Mouse (Mus musculus) midbrain, embryonic 16.5 days (tissue): ENCODE results near the gene Gm3448. TPM values are rescaled to one million over a fixed set of nuclear protein-coding genes. Genes with fewer than 3 reads are reported as not detected.
"Not testable (repeated sequence)": the region's sequence is repeated elsewhere in the genome, so short reads cannot be mapped to it uniquely, and the experiment has no call there.

ENCODE experiments used
- ATAC-seq: fragments of 200-750 bp; cut with Nextera tagmentation; 2 replicates; pipeline ENCODE4 v1.8.0; 2017; ENCODE audit warnings: moderate TSS enrichment
- H3K27ac ChIP-seq: fragments of 300-500 bp; sonication (generic); 2 replicates; pipeline ENCODE4 v1.5.1; 2014; ENCODE audit warnings: mild to moderate bottlenecking, low read length, mixed read lengths
- H3K27me3 ChIP-seq: fragments of 300-500 bp; sonication (generic); 2 replicates; pipeline ENCODE4 v1.6.1; 2014; ENCODE audit warnings: low read depth, low read length, mixed read lengths; ENCODE audit not compliant: control insufficient read depth, insufficient read depth
- H3K36me3 ChIP-seq: fragments of 300-500 bp; sonication (generic); 2 replicates; pipeline ENCODE4 v1.6.1; 2014; ENCODE audit warnings: mild to moderate bottlenecking, low read length, moderate library complexity, mixed read lengths; ENCODE audit not compliant: control insufficient read depth, insufficient read depth
- H3K4me1 ChIP-seq: fragments of 300-500 bp; sonication (generic); 2 replicates; pipeline ENCODE4 v1.6.1; 2014; ENCODE audit warnings: mild to moderate bottlenecking, low read length, mixed read lengths; ENCODE audit not compliant: control insufficient read depth, insufficient read depth
- H3K4me2 ChIP-seq: fragments of 300-500 bp; sonication (generic); 2 replicates; pipeline ENCODE4 v1.6.1; 2014; ENCODE audit warnings: mild to moderate bottlenecking, low read length, mixed read lengths
- H3K4me3 ChIP-seq: fragments of 300-500 bp; sonication (generic); 2 replicates; pipeline ENCODE4 v1.5.1; 2014; ENCODE audit warnings: low read depth, mild to moderate bottlenecking, low read length, moderate library complexity, mixed read lengths
- H3K9ac ChIP-seq: fragments of 300-500 bp; sonication (generic); 2 replicates; pipeline ENCODE4 v1.6.1; 2014; ENCODE audit warnings: low read depth, low read length, mixed read lengths
- H3K9me3 ChIP-seq: fragments of 300-500 bp; sonication (generic); replicated peaks from 2 replicates; pipeline ENCODE4 v1.6.1; 2014; ENCODE audit warnings: mild to moderate bottlenecking, low read length, mixed read lengths; ENCODE audit not compliant: control insufficient read depth, poor library complexity, severe bottlenecking
- WGBS: fragments of 180-500 bp; shearing (Covaris S2); extraction: QIAGEN DNeasy Blood & Tissue Kit; methylation state at CpG from one replicate; pipeline ENCODE4 v1.1.7; 2014; 5-methylcytosine and 5-hydroxymethylcytosine counted together
- polyA plus RNA-seq: library from polyadenylated mRNA; unstranded; fragments of >200 nt; fragmentation: Nextera tagmentation; extraction: Ambion mirVana; gene quantifications from 2 replicates; pipeline ENCODE4 v1.2.1, GENCODE M21; 2015

Gm3448 gene
- polyA plus RNA-seq, 1 experiment from 2014 or later, result 4.7 TPM

DNA sequence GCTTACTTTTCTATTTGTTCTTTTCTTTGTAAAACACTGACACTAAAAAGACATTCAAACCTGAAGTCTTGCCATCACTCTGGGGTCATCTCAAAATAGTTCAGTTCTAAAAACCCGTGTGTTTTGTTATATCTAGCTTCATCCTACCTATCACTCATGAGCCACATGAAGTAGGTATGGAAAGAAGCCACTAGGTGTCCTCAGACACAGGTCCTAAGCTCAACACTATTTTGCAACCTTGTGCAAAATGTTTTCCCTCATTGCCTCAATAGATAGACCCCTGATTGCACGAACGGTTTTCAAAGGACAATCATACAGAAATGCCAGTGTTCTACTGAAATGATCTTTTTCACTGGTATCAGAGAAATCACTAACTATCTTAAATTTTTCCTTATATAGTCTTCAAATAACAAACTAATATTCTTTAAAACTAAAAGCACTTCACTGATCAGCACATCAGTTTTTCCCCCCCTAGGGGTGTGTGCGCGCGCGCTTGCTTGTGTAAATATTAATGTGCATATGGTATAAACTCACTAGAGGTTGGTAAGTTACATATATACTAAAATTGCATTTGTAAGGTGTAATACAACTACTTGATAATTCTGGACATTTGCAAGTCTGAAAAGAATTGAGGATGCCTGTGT lies 63.5 kb downstream of the Gm3448 start:
- ATAC-seq, result peak; percentile 10; the same call in 1 of the 2 replicates
- H3K36me3 ChIP-seq, H3K27ac ChIP-seq, H3K9me3 ChIP-seq, H3K27me3 ChIP-seq, H3K9ac ChIP-seq, H3K4me1 ChIP-seq, H3K4me2 ChIP-seq, H3K4me3 ChIP-seq: not testable (repeated sequence)
- 4% methylated on average over 4 of the region's 7 CpGs for WGBS

DNA sequence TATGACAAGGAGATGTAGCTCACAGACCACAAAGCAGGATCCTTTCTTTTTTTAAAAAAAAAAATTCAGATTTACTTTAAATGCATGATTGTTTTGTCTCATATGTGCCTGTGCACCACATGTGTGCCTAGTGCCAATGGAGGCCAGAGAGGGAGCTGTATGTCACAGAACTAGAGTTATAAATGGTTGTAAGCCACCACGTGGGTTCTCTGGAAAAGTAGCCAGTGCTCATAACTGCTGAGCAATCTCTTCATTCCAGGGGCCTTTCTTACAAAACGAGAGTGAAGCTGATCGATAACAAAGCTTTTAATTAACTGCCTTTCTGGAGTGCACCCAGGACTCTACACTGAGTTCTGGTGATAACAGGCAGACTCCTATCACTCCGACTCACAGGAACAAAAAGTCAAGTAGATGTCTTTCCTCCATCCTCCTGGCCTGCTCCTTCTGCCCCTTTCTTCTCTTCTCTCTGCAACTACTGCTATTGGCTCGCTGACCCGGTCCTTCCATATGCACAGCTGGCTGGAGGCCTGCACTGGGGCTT lies 72.9 kb downstream of the Gm3448 start:
- H3K27me3 ChIP-seq, H3K27ac ChIP-seq, H3K4me2 ChIP-seq, H3K4me3 ChIP-seq, H3K36me3 ChIP-seq, H3K4me1 ChIP-seq, H3K9me3 ChIP-seq, ATAC-seq, H3K9ac ChIP-seq: not testable (repeated sequence)
- no CpG with 5 or more reads among the region's 6 CpGs for WGBS

DNA sequence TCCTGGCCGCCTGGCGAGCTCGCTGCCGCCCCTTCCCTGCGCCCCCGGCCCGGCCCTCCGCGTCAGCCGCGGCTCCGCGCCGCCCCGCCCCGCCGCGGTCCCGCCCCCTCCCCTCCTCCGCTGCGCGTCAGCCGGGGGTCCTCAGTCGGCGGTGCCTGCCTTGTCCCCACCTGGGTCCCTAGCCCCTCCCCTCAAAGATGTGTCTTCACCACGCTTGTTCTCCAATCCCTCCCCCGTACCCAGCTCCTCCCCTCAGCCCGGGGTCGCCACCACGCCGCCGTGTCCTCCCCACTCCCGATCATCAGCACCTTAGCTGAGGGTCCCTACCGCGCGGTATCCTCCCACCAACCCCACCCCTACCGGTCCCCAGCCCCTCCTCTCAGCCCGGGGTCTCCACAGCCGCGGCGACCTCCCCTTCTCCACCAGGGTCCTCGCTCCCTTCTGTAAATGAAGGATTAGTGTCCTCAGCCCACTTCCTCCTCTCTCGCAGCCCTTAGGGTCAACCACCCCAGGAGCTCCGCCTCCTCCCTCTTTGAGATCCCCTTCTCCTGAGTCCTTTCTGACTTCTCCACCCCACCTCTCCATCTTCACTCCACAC lies 79.7 kb downstream of the Gm3448 start:
- not testable (repeated sequence) for H3K9ac ChIP-seq, H3K9me3 ChIP-seq, H3K36me3 ChIP-seq, H3K4me3 ChIP-seq, H3K27me3 ChIP-seq, H3K4me2 ChIP-seq, H3K27ac ChIP-seq
- H3K4me1 ChIP-seq, result peaks cover 14% of the 10 kb centered on the region
- WGBS, result no CpG with 5 or more reads among the region's 44 CpGs
- ATAC-seq, result peak; percentile 92

DNA sequence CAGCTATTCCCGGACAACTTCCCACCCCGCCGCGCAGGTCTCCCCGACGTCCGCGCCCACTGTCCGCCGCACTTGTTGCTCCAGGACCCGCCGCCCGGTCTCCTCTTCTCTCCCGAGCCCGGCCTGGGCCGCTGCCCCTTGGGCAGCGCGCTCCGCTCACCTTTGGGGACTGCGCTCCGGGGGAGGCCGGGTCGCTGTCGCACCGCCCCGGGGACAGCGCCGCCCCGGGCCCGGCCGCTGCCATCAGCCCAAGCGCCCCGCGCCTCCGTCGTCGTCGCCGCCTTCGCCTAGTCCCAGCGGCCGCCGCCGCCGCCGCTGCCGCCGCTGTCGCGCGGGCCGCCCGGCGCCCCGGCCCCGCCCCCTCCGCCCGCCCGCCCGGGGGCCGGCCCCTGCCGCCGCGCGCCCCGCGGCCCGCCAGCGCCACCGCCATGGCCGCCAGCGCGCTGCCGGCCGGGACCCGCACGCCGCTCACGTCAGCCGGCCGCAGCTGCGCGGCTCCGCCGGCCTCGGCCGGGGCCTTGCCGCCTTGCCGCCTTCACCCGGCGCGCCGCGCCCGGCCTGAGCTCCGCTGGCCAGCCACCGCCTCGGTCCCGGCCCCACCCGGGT lies 80.3 kb downstream of the Gm3448 start, which contains the start of gene Phf10:
Phf10 (minus strand) TSS at position 323 of the 606 bp plus-strand sequence.
- H3K36me3 ChIP-seq, H3K27me3 ChIP-seq, H3K27ac ChIP-seq, H3K9me3 ChIP-seq: not testable (repeated sequence)
- Histone ChIP-seq H3K9ac (peak within 1 kb of the TSS; percentile 75), H3K4me1 (peaks cover 14% of the 10 kb centered on the region), H3K4me2 (peak within 1 kb of the TSS; percentile 96), H3K4me3 (peak within 1 kb of the TSS; percentile 68)
- WGBS, result under 1% methylated on average over 46 of the region's 100 CpGs
- ATAC-seq, result peak; percentile 77

DNA sequence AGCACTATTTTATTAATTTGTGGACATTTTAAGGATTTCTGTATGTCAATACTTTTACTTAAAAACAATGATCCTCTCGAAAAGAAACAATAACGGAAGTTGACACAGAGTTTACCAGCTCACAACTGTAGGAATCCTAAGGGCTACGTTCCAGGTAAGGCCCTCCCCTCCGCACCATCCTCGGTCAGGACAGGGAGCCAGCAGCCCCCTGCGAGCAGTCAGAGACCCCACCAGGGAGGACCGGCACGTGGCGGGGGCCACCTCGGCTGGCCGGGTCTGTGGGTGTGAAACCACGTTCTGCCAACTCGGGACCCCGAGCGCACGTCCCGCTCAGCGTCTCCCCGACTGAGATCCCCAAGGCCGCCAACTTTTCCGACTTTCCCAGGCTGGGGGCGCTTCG lies 80.8 kb downstream of the Gm3448 start:
- WGBS, result 0% methylated on average over 19 of the region's 23 CpGs
- H3K9me3 ChIP-seq, result no peaks in the 10 kb centered on the region
- H3K27ac ChIP-seq, result no peak overlapping the region
- peak overlapping the region; percentile 96 for H3K4me2 ChIP-seq
- peak overlapping the region; percentile 75 for H3K9ac ChIP-seq
- H3K36me3 ChIP-seq, result no peaks in the 10 kb centered on the region
- H3K4me1 ChIP-seq, result peaks cover 14% of the 10 kb centered on the region
- H3K4me3 ChIP-seq, result peak overlapping the region; percentile 68
- H3K27me3 ChIP-seq, result no peaks in the 10 kb centered on the region
- ATAC-seq, result peak; percentile 13

DNA sequence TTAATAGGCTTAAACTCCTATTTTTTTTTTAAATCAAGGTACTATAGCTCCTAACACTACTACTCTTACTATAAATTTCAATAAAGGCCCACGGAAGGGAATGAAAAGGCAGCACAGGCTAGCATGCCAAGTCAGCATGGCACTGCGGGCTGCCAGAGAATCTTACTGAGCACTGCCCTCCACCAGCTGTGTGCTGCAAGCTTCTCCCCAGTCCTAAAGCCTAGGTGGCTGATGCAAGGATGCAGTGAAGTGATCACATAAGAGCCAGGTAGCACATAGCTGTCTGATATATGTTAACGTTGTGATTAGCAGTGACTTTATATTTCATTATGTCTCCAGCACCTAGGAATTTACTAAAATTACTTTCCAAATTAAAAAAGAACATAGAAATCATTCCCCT lies 81.4 kb downstream of the Gm3448 start:
- no peak overlapping the region for H3K27ac ChIP-seq
- peak overlapping the region; percentile 27 for H3K4me3 ChIP-seq
- no peak for ATAC-seq
- peaks cover 14% of the 10 kb centered on the region for H3K4me1 ChIP-seq
- H3K36me3 ChIP-seq, result no peaks in the 10 kb centered on the region
- peak overlapping the region; percentile 51 for H3K9ac ChIP-seq
- no peaks in the 10 kb centered on the region for H3K9me3 ChIP-seq
- H3K27me3 ChIP-seq, result no peaks in the 10 kb centered on the region
- H3K4me2 ChIP-seq, result peak overlapping the region; percentile 58
- WGBS, result 20% methylated on average over 3 of the region's 3 CpGs

DNA sequence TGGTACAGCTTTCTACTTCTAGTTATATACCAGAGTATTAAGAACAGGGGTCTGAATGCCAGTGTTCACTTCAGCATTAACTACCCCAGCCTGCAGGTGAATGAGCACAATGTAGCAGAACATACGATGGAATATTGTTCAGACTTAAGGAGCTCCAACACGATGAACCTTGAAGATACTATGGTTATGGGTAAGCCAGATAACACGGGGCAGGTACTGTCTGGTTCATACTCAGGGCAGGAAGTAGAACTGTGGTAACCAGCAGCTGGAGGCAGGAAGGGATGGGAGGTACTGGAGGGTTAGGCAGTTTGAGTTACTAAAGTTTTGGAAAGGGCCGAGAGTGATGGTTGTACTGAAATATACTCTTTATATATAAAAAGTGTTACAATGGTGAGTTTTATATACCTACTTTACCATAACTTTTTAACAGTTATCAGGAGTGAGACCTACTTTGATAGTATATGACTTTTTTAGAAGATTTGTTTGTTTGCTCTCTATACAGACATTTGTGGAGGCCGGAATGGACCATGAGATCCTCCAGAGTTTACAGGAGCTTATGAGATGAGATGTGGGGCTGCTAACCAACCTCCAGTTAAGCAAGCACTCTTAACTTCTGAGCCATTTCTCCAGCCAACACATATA lies 82.5 kb downstream of the Gm3448 start:
- Histone ChIP-seq H3K4me2 (no peak overlapping the region), H3K4me3 (no peak overlapping the region), H3K9me3 (no peaks in the 10 kb centered on the region), H3K36me3 (peaks cover 5% of the 10 kb centered on the region; the same call in 1 of the 2 replicates), H3K27me3 (no peaks in the 10 kb centered on the region), H3K4me1 (peaks cover 14% of the 10 kb centered on the region), H3K9ac (no peak overlapping the region), H3K27ac (no peak overlapping the region)
- no peak for ATAC-seq
- 91% methylated on average over 5 of the region's 5 CpGs for WGBS

DNA sequence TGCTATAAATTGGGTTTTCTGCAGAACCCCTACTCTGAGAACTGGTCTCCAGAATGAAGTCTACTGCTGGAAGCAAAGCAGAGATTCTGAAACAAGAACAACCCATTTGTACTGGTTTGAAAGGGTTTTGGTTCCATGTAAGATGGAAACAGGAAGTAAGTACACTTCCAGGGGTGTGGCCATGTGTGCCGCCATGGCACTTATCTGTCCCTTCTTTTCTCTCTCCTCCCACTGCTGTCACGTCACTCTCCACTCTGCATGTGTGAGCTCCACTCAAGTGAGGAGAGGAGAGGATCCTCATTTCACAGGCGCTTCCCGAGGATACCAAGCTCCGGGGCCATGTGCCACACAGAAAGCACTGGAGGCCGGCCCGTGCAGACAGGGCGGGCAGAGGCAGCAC lies 87.9 kb downstream of the Gm3448 start:
- Histone ChIP-seq H3K9ac (no peak overlapping the region), H3K4me2 (no peak overlapping the region), H3K27me3 (no peaks in the 10 kb centered on the region), H3K4me1 (no peaks in the 10 kb centered on the region), H3K36me3 (peaks cover 22% of the 10 kb centered on the region), H3K27ac (no peak overlapping the region), H3K9me3 (no peaks in the 10 kb centered on the region), H3K4me3 (no peak overlapping the region)
- WGBS, result 92% methylated on average over 8 of the region's 8 CpGs
- ATAC-seq, result no peak
